Mouse (Mus musculus) liver, embryonic 15.5 days (tissue): Measurements from ENCODE around the gene Prkcg. TPM values are rescaled to one million over a fixed set of nuclear protein-coding genes. Genes with fewer than 3 reads are reported as not detected.
"Not testable (repeated sequence)": the region's sequence is repeated elsewhere in the genome, so short reads cannot be mapped to it uniquely, and the experiment has no call there.

Experiments
- ATAC-seq: fragments of 200-750 bp; cut with Nextera tagmentation; 2 replicates; pipeline ENCODE4 v1.8.0; 2017; ENCODE audit warnings: moderate number of reproducible peaks, mild to moderate bottlenecking, moderate library complexity; ENCODE audit not compliant: insufficient read depth
- H3K27ac ChIP-seq: fragments of 300-500 bp; sonication (generic); replicated peaks from 2 replicates; pipeline ENCODE4 v1.5.1; 2015; ENCODE audit warnings: mild to moderate bottlenecking, inconsistent platforms
- H3K27me3 ChIP-seq: fragments of 300-500 bp; sonication (generic); 2 replicates; pipeline ENCODE4 v1.6.1; 2015; ENCODE audit warnings: mild to moderate bottlenecking, inconsistent platforms
- H3K36me3 ChIP-seq: fragments of 300-500 bp; sonication (generic); replicated peaks from 2 replicates; pipeline ENCODE4 v1.6.1; 2015; ENCODE audit warnings: moderate library complexity, mild to moderate bottlenecking, inconsistent platforms
- H3K4me1 ChIP-seq: fragments of 300-500 bp; sonication (generic); replicated peaks from 2 replicates; pipeline ENCODE4 v1.6.1; 2015; ENCODE audit warnings: inconsistent platforms
- H3K4me2 ChIP-seq: fragments of 300-500 bp; sonication (generic); 2 replicates; pipeline ENCODE4 v1.6.1; 2015; ENCODE audit warnings: moderate library complexity, mild to moderate bottlenecking, inconsistent platforms
- H3K4me3 ChIP-seq: fragments of 300-500 bp; sonication (generic); replicated peaks from 2 replicates; pipeline ENCODE4 v1.5.1; 2015; ENCODE audit warnings: mild to moderate bottlenecking, inconsistent platforms
- H3K9ac ChIP-seq: fragments of 300-500 bp; sonication (generic); 2 replicates; pipeline ENCODE4 v1.6.1; 2015; ENCODE audit warnings: moderate library complexity, mild to moderate bottlenecking, inconsistent platforms
- H3K9me3 ChIP-seq: fragments of 300-500 bp; sonication (generic); replicated peaks from 2 replicates; pipeline ENCODE4 v1.6.1; 2016; ENCODE audit warnings: inconsistent platforms
- WGBS: fragments of 180-500 bp; shearing (Covaris S2); methylation state at CpG from one replicate; pipeline ENCODE4 v1.1.7; 2015; ENCODE audit warnings: mixed read lengths; ENCODE audit not compliant: insufficient replicate concordance; 5-methylcytosine and 5-hydroxymethylcytosine counted together
- polyA plus RNA-seq: library from polyadenylated mRNA; unstranded; fragments of >200 nt; fragmentation: Nextera tagmentation; extraction: Ambion mirVana; gene quantifications from 2 replicates; pipeline ENCODE4 v1.2.1, GENCODE M21; 2015

The Prkcg gene
- polyA plus RNA-seq, 1 experiment from 2014 or later: not detected

DNA sequence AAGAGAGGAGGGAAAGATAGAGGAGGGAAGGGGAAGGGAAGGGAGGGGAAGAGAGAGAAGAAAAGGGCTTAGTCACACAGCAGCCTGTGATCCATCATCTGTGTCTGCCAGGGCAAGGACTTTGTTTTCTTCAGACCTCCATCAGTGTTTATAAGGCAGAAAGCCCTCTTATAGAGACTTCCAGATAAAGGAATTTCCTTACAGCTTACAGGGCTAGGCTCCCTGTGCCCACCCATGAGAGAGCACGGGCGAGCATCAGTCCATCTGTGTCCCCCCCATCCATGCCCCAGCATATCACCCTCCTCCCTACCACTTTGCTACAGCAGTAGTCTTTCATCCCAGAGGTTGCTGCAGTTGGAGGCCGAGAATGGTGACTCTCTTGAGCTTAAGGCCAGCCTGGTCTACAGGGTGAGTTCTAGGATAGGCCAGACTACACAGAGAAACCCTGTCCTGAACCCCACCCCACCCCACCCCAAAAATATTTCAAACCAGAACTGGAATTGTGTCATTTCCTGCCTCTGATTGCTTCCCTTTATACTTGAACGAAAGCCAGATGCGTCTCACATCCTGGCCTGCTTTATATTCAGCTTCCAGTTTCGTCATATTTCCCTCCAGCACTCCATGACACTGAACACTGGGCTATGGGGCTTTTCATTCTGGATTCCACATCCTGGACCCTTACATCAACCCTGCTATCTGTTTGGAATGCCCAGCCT is 13.4 kb upstream of the Prkcg start:
- Histone ChIP-seq H3K4me3 (no peak overlapping the region), H3K9ac (no peak overlapping the region), H3K27ac (peak overlapping the region; percentile 30; the same call in 1 of the 2 replicates), H3K4me1 (no peaks in the 10 kb centered on the region), H3K36me3 (no peaks in the 10 kb centered on the region), H3K9me3 (no peaks in the 10 kb centered on the region), H3K4me2 (no peak overlapping the region), H3K27me3 (no peaks in the 10 kb centered on the region)
- 38% methylated on average over 6 of the region's 6 CpGs for WGBS
- ATAC-seq: peak; percentile 44; the same call in 1 of the 2 replicates

DNA sequence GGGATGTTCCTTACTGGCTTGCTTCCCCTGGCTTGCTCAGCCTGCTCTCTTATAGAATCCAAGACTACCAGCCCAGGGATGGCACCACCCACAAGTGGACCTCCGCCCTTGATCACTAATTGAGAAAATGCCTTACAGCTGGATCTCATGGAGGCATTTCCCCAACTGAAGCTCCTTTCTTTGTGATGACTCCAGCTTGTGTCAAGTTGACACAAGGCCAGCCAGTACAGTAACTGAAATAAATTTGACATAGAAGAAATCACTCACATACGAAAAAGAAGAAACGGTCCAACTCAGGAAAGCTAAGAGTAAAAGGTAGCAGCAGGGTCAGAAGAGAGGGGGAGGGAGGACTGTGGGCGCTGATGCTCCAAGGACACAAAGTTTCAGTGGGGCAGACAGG is 12.2 kb upstream of the Prkcg start:
- not testable (repeated sequence) for H3K9me3 ChIP-seq, H3K9ac ChIP-seq, H3K4me2 ChIP-seq, H3K27me3 ChIP-seq, H3K4me3 ChIP-seq, H3K36me3 ChIP-seq, H3K4me1 ChIP-seq, H3K27ac ChIP-seq, ATAC-seq
- 53% methylated on average over 4 of the region's 4 CpGs for WGBS

DNA sequence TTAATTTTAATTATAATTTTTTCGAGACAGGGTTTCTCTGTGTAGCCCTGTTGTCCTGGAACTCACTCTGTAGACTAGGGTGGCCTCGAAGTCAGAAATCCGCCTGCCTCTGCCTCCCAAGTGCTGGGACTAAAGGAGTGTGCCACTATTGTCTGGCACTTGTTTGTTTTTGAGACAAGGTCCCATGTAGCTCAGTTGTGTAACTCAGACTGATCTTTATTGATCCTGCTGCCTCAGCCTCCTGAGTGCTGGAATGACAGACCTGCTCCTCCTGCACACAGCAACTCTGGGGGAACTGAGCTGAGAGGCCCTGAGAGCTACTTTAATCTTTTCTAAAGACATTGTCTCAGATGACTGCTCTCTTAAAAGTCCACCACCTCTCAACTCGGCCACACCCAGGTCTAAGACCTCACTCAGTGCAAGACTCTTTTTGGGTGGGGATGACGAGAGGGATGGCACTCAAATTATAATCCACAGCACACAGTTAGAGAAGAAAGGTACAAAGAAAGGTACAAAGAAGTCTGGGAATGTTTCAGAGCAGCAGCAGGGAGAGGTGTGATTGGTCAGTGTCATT is 8.8 kb upstream of the Prkcg start:
- H3K36me3 ChIP-seq: no peaks in the 10 kb centered on the region

DNA sequence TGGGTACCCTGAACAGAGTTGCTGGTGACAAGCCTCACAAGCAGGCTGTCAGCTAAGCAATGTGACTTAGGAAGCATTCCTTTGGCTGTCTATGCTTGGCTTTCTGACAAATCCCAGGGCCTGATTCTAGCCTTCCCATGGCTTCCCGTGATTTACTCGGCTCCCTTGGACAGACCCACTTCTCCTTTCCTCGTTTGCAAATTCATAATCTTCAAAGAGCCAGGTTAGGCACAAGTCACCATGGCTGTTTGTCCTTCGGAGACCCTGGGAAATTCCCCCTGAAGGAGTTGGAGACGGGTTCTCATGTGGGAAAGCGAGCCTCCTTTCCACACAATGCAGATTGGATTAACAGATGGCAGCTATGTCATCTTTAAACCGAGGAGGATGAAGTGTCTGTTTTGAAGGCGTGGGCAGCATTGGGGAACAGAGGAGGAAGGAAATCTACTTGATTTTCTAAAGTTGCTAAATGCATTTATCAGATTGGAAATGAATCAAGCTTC is 8.3 kb upstream of the Prkcg start:
- no peak overlapping the region for H3K27ac ChIP-seq
- H3K4me1 ChIP-seq: no peaks in the 10 kb centered on the region
- no peak overlapping the region for H3K4me3 ChIP-seq
- no peaks in the 10 kb centered on the region for H3K27me3 ChIP-seq
- no peak overlapping the region for H3K4me2 ChIP-seq
- 33% methylated on average over 8 of the region's 8 CpGs for WGBS
- no peak overlapping the region for H3K9ac ChIP-seq
- no peaks in the 10 kb centered on the region for H3K36me3 ChIP-seq
- H3K9me3 ChIP-seq: no peaks in the 10 kb centered on the region
- no peak for ATAC-seq

More for the DNA sequence above, 8.8 kb upstream of the Prkcg start:
- Histone ChIP-seq H3K27ac (no peak overlapping the region), H3K27me3 (no peaks in the 10 kb centered on the region), H3K9ac (no peak overlapping the region), H3K9me3 (no peaks in the 10 kb centered on the region), H3K4me3 (no peak overlapping the region), H3K4me1 (no peaks in the 10 kb centered on the region), H3K4me2 (no peak overlapping the region)
- 51% methylated on average over 5 of the region's 5 CpGs for WGBS
- ATAC-seq: no peak

DNA sequence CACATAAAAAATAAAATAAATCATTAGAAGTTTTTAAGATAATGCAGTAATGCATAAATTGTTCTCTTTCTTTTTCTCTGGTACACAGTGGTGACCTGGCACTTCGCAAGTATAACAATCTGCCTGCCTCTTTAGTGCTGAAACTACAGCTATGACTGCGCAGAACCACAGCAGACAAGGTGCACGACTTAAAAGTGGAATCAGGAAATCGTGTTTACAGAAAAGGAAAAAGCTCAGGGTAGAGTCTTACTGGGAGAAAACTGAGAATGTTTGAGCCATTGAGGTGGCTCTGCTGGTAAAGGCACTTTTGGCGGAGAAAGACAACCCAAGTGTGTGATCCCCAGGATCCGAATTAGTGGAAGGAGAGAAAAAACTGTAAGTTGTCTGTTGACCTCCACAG is 7.2 kb upstream of the Prkcg start:
- WGBS: 59% methylated on average over 6 of the region's 6 CpGs
- H3K4me3 ChIP-seq: no peak overlapping the region
- no peak for ATAC-seq
- H3K27me3 ChIP-seq: no peaks in the 10 kb centered on the region
- H3K9me3 ChIP-seq: no peaks in the 10 kb centered on the region
- H3K36me3 ChIP-seq: no peaks in the 10 kb centered on the region
- H3K4me2 ChIP-seq: no peak overlapping the region
- no peaks in the 10 kb centered on the region for H3K4me1 ChIP-seq
- H3K9ac ChIP-seq: no peak overlapping the region
- no peak overlapping the region for H3K27ac ChIP-seq

DNA sequence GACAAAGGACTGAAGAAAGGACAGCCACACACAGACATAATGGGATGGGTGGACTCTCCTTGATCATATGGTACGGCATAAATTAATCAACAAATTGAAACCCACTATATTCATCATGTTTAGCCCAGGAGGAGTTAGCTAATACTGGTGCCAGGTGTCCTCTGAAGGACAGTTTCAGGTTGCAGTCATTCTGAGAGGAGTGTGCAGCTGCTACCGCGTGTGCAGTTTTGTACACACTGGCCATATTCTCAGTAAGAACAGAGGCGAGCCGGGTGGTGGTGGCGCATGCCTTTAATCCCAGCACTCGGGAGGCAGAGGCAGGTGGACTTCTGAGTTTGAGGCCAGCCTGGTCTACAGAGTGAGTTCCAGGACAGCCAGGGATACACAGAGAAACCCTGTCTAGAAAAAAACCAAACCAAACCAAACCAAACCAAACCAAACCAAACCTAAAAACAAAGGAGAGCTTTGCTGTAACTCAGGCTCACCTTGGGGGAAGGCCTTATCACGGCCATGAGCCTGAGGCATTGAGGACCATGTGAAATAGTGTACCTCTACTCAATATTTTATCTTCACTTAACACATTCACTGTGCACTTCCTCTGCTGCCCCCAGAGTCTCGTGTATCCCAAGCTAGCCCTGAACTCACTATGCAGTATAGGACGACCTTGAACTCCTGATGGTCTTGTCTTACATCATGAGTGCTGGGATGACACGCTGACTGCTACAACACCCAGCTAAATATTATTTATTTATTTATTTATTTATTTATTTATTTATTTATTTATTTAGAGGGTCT is 5.7 kb upstream of the Prkcg start:
- Histone ChIP-seq H3K9ac (no peak overlapping the region), H3K36me3 (no peaks in the 10 kb centered on the region), H3K27ac (no peak overlapping the region), H3K4me2 (no peak overlapping the region), H3K27me3 (no peaks in the 10 kb centered on the region), H3K4me1 (no peaks in the 10 kb centered on the region), H3K9me3 (no peaks in the 10 kb centered on the region), H3K4me3 (no peak overlapping the region)
- WGBS: 48% methylated on average over 11 of the region's 11 CpGs
- no peak for ATAC-seq

DNA sequence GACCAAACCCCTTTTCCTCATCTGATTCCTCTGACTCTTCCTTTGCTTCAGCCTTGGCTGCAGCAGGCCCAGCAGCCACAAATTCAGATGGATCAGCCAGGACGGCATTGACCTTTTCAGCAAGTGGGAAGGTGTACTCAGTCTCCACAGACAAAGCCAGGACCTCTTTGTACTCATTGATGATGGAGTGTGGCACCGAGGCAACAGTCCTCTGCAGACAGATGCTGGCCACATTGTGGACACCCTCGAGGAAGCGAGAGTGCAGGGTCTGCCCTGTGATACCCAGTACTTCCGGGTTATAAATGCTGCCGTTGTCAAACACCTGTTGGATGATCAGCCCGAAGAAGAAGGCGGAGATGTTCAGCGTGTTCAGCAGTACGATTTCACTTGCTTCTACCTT is 4.4 kb upstream of the Prkcg start:
- ATAC-seq: no peak
- Histone ChIP-seq H3K27ac (no peak overlapping the region), H3K9ac (no peak overlapping the region), H3K4me3 (no peak overlapping the region), H3K4me1 (peaks cover 9% of the 10 kb centered on the region), H3K27me3 (no peaks in the 10 kb centered on the region), H3K9me3 (no peaks in the 10 kb centered on the region), H3K36me3 (no peaks in the 10 kb centered on the region), H3K4me2 (no peak overlapping the region)
- WGBS: 65% methylated on average over 10 of the region's 10 CpGs

DNA sequence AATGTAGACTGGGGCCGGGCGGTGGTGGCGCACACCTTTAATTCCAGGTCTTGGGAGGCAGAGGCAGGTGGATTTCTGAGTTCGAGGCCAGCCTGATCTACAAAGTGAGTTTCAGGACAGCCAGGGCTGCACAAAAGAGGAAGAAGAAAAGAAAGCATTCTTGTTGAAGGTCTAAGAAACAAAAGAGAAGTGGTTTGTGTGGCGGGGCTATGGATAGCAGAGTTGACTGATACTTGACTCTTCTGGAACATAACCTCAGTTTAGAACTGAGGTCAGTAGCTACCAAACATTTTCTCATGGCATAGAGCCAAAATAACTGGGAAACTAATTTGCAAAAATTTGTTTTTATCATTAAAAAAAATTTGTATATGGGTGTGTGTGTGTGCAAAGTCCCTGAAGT is 2.9 kb upstream of the Prkcg start:
- no peak for ATAC-seq
- no peak overlapping the region for H3K4me2 ChIP-seq
- 62% methylated on average over 5 of the region's 5 CpGs for WGBS

DNA sequence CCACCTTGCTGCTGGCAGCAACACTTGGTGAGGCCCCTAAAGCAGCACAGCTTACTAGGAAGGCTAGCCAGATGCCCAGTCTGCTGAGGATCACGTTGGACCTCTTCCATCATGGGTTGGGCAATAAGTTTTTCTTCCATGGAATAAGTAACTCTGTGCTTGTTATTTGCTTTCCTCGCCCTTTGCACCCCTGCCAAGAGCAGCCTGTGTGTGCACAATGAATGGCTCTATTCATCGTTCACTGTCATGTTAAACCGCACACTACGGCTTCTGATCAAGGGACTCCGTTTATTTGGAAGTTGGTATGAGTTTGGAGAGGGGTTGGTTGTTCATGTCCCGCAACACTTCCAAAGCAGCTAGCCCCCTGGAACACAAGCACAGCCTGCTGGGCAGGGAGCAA is 1.8 kb upstream of the Prkcg start:
- H3K36me3 ChIP-seq: no peaks in the 10 kb centered on the region
- WGBS: 67% methylated on average over 7 of the region's 7 CpGs
- peak; percentile 37 for ATAC-seq
- peak overlapping the region; percentile 41; the same call in 1 of the 2 replicates for H3K4me2 ChIP-seq
- no peaks in the 10 kb centered on the region for H3K9me3 ChIP-seq
- no peak overlapping the region for H3K9ac ChIP-seq
- no peak overlapping the region for H3K4me3 ChIP-seq
- H3K27ac ChIP-seq: peak overlapping the region; percentile 76
- H3K27me3 ChIP-seq: no peaks in the 10 kb centered on the region
- H3K4me1 ChIP-seq: peaks cover 27% of the 10 kb centered on the region

More for the DNA sequence above, 2.9 kb upstream of the Prkcg start:
- Histone ChIP-seq H3K4me1 (peaks cover 19% of the 10 kb centered on the region), H3K9ac (no peak overlapping the region), H3K9me3 (no peaks in the 10 kb centered on the region), H3K4me3 (no peak overlapping the region), H3K27ac (no peak overlapping the region), H3K27me3 (no peaks in the 10 kb centered on the region), H3K36me3 (no peaks in the 10 kb centered on the region)

DNA sequence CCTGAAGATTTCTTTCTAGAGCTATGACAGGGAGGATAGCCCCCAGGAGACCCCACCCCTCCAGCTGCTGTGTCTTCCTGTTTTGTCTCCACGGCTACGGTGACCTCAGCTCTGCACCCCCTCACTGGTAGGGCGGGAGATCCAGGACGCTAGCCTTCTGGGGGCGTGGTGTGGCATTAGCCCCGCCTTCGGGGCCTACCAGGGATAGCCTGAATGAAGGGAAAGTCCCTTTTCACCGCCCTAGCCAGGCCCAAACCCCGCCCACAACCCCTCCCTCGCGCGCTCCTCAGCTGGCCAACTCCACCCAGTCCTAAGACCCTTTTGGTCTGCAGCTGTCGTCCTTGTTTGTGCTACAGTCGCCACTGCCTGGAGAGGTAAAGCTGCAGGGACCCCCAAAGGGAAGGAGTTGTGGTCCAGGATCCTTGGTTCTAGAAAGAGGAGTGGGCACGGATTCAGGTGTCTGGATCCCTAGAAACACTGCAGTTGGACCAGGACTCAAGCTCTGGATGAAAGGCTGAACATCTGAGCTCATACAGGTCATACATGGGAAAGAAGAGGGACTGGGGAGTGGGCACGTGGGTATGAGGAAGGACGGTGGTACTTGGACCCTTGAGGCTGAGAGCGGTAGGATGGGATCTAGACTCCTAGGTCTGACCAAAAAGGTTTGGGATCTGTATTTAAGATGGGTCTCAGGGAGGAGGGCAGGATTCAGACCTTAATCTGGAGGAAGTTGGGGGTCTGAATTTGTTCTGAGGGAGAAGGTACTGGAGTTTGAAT is 1.5 kb downstream of the Prkcg start:
- no peaks in the 10 kb centered on the region for H3K9me3 ChIP-seq
- peaks cover 39% of the 10 kb centered on the region for H3K4me1 ChIP-seq
- H3K4me2 ChIP-seq: peak overlapping the region; percentile 67
- H3K9ac ChIP-seq: peak overlapping the region; percentile 22
- H3K36me3 ChIP-seq: 0 out of 2 replicates have a peak, but pooled peaks cover 5% of the 10 kb centered on the region
- WGBS: 4% methylated on average over 18 of the region's 18 CpGs
- peak overlapping the region; percentile 50 for H3K4me3 ChIP-seq
- peak overlapping the region; percentile 66 for H3K27ac ChIP-seq
- no peaks in the 10 kb centered on the region for H3K27me3 ChIP-seq
- ATAC-seq: peak; percentile 72
